Mouse (Mus musculus): ENCODE measurements at regions not wholly inside any gene's neighbourhood (a gene's known extent, or its start where the extent isn't known, plus 50 kb on each side); places are given as distances from the start of the nearest gene placed in this dataset.

GRCm38 (mm10) chr3:41177124-41177523 is 94.3 kb upstream of the Pgrmc2 start:
- DNase-seq (ENCODE audit: low spot score), result no peak

GRCm38 (mm10) chr3:41175356-41175755 is 92.5 kb upstream of the Pgrmc2 start:
- DNase-seq (ENCODE audit: low spot score), result no peak

- DNase-seq (ENCODE audit: low spot score), result no peak
Measured at GRCm38 (mm10) chr3:41173561-41173960, 90.7 kb upstream of the Pgrmc2 start.

GRCm38 (mm10) chr3:41172306-41173215 is 89.7 kb upstream of the Pgrmc2 start:
- DNase-seq (ENCODE audit: low spot score), result no peak

- DNase-seq (ENCODE audit: low spot score), result no peak
Measured at GRCm38 (mm10) chr3:41171772-41172171, 88.9 kb upstream of the Pgrmc2 start.

- DNase-seq (ENCODE audit: low spot score), result no peak
Measured at GRCm38 (mm10) chr3:41171310-41171709, 88.5 kb upstream of the Pgrmc2 start.

- DNase-seq (ENCODE audit: low spot score), result no peak
Measured at GRCm38 (mm10) chr3:41170566-41170965, 87.7 kb upstream of the Pgrmc2 start.

GRCm38 (mm10) chr3:41169430-41169829 is 86.6 kb upstream of the Pgrmc2 start:
- DNase-seq (ENCODE audit: low spot score), result no peak

- no peak for DNase-seq (ENCODE audit: low spot score)
Measured at GRCm38 (mm10) chr3:41168181-41168967, 85.5 kb upstream of the Pgrmc2 start.

GRCm38 (mm10) chr3:41167476-41167875 is 84.6 kb upstream of the Pgrmc2 start:
- DNase-seq (ENCODE audit: low spot score), result no peak

GRCm38 (mm10) chr3:41164736-41165135 is 81.9 kb upstream of the Pgrmc2 start:
- DNase-seq (ENCODE audit: low spot score), result no peak

GRCm38 (mm10) chr3:41163767-41164166 is 80.9 kb upstream of the Pgrmc2 start:
- DNase-seq (ENCODE audit: low spot score), result no peak

GRCm38 (mm10) chr3:41162514-41162913 is 79.7 kb upstream of the Pgrmc2 start:
- no peak for DNase-seq (ENCODE audit: low spot score)

- DNase-seq (ENCODE audit: low spot score), result no peak
Measured at GRCm38 (mm10) chr3:41160648-41161047, 77.8 kb upstream of the Pgrmc2 start.

- DNase-seq (ENCODE audit: low spot score), result no peak
Measured at GRCm38 (mm10) chr3:41158314-41158973, 75.6 kb upstream of the Pgrmc2 start.

GRCm38 (mm10) chr3:41157428-41157827 is 74.6 kb upstream of the Pgrmc2 start:
- DNase-seq (ENCODE audit: low spot score), result no peak

GRCm38 (mm10) chr3:41156562-41156961 is 73.7 kb upstream of the Pgrmc2 start:
- no peak for DNase-seq (ENCODE audit: low spot score)

- no peak for DNase-seq (ENCODE audit: low spot score)
Measured at GRCm38 (mm10) chr3:41155132-41155760, 72.4 kb upstream of the Pgrmc2 start.

- DNase-seq (ENCODE audit: low spot score), result no peak
Measured at GRCm38 (mm10) chr3:41154402-41154801, 71.6 kb upstream of the Pgrmc2 start.

GRCm38 (mm10) chr3:41151989-41152388 is 69.1 kb upstream of the Pgrmc2 start:
- DNase-seq (ENCODE audit: low spot score), result no peak

- DNase-seq (ENCODE audit: low spot score), result no peak
Measured at GRCm38 (mm10) chr3:41140391-41140790, 57.5 kb upstream of the Pgrmc2 start.

- DNase-seq (ENCODE audit: low spot score), result no peak
Measured at GRCm38 (mm10) chr3:41137931-41138330, 55.1 kb upstream of the Pgrmc2 start.
